Mouse (Mus musculus): ENCODE data around the gene Tmem270. TPM values are rescaled to one million over a fixed set of nuclear protein-coding genes. Genes with fewer than 3 reads are reported as not detected.

The Tmem270 gene
- polyA plus RNA-seq, 1 experiment from 2014 or later, result not detected

- H3K27me3 ChIP-seq (ENCODE audit: control insufficient read depth, insufficient read depth, low read length), result no peaks in the 10 kb centered on the region
- H3K4me3 ChIP-seq (ENCODE audit: low read depth, low read length), result no peak overlapping the region
Measured at GRCm38 (mm10) chr5:134918071-134918832, 11.7 kb upstream of the Tmem270 start.

DNA sequence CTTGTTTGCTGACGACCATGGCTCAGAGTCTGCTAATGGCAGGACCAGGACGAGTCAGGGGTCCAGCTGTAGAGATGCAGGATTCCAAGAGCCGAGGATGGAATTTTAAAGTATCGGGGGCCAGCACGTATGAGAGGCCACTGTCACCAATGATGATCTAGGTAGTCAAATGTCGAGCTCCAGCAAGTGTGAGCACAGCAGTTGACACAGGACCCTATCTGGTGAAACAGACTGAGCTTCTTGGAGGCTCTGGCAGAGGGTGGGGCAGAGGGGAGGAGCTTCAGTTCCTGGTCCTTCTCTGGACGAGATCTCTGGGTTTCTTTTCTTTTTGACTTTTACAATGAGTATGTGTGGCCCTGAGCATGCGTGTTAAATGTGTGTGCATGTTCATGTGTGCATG, 8.8 kb upstream of the Tmem270 start, which contains the start of gene Cldn13:
Cldn13 (minus strand) TSS at position 216 of the 400 bp plus-strand sequence.
- no peak for DNase-seq (ENCODE audit: low spot score)
- Histone ChIP-seq H3K27ac (ENCODE audit: low read depth, low read length) (no peak within 1 kb of the TSS), H3K9me3 (ENCODE audit: control insufficient read depth, low read length) (no peaks in the 10 kb centered on the region), H3K36me3 (ENCODE audit: control insufficient read depth, insufficient read depth, low read length) (no peaks in the 10 kb centered on the region), H3K27me3 (ENCODE audit: control insufficient read depth, insufficient read depth, low read length) (no peaks in the 10 kb centered on the region), H3K4me3 (ENCODE audit: low read depth, low read length) (0 out of 2 replicates have a peak within 1 kb of the TSS, but pooled peaks have one; percentile 2), H3K9ac (ENCODE audit: low read length) (no peak within 1 kb of the TSS), H3K4me2 (ENCODE audit: low read depth, low read length, severe bottlenecking) (no peak within 1 kb of the TSS), H3K4me1 (replicated peaks; ENCODE audit: control insufficient read depth, insufficient read depth, low read length) (no peaks in the 10 kb centered on the region)
- WGBS, result 85% methylated on average over 8 of the region's 8 CpGs
- ATAC-seq (replicated peaks; ENCODE audit: low FRiP score), result no peak

More at GRCm38 (mm10) chr5:134918071-134918832, 11.7 kb upstream of the Tmem270 start:
- no peak overlapping the region for H3K4me2 ChIP-seq (ENCODE audit: low read depth, low read length, severe bottlenecking)
- no peak overlapping the region for H3K9ac ChIP-seq (ENCODE audit: low read length)
- H3K27ac ChIP-seq (ENCODE audit: low read depth, low read length), result no peak overlapping the region
- no peaks in the 10 kb centered on the region for H3K9me3 ChIP-seq (ENCODE audit: control insufficient read depth, low read length)
- no peaks in the 10 kb centered on the region for H3K4me1 ChIP-seq (replicated peaks; ENCODE audit: control insufficient read depth, insufficient read depth, low read length)
- ATAC-seq (replicated peaks; ENCODE audit: low FRiP score), result no peak
- 51% methylated on average over 16 of the region's 16 CpGs for WGBS
- peak; percentile 74 for DNase-seq (ENCODE audit: low spot score)
- H3K36me3 ChIP-seq (ENCODE audit: control insufficient read depth, insufficient read depth, low read length), result no peaks in the 10 kb centered on the region

DNA sequence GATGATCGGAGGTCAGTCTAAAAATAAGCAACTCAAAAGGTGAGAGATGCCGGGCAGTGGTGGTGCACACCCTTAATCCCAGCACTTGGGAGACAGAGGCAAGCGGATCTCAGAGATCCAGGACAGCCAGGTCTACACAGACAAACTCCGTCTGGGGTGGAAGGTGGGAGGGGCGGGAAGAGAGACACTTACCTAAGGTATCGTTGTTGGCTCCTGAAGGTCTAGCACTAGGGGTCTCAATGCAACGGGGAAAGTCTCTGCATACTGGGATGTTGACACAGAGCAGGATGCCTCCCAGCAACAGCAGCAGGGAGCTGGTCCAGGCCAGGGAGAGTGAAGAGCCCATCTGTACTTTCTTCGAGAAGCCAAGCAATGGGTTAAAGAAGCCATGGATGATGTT, 8.0 kb upstream of the Tmem270 start:
- no peak overlapping the region for H3K9ac ChIP-seq (ENCODE audit: low read length)
- WGBS, result 81% methylated on average over 8 of the region's 8 CpGs
- DNase-seq (ENCODE audit: low spot score) (no peak), ATAC-seq (replicated peaks; ENCODE audit: low FRiP score) (no peak)
- no peaks in the 10 kb centered on the region for H3K9me3 ChIP-seq (ENCODE audit: control insufficient read depth, low read length)
- no peak overlapping the region for H3K27ac ChIP-seq (ENCODE audit: low read depth, low read length)
- no peak overlapping the region for H3K4me2 ChIP-seq (ENCODE audit: low read depth, low read length, severe bottlenecking)
- H3K36me3 ChIP-seq (ENCODE audit: control insufficient read depth, insufficient read depth, low read length), result no peaks in the 10 kb centered on the region
- H3K4me3 ChIP-seq (ENCODE audit: low read depth, low read length), result 0 out of 2 replicates have a peak overlapping the region, but pooled peaks have one; percentile 2
- no peaks in the 10 kb centered on the region for H3K27me3 ChIP-seq (ENCODE audit: control insufficient read depth, insufficient read depth, low read length)
- no peaks in the 10 kb centered on the region for H3K4me1 ChIP-seq (replicated peaks; ENCODE audit: control insufficient read depth, insufficient read depth, low read length)

- Histone ChIP-seq H3K27ac (ENCODE audit: low read depth, low read length) (no peak overlapping the region), H3K27me3 (ENCODE audit: control insufficient read depth, insufficient read depth, low read length) (no peaks in the 10 kb centered on the region), H3K4me1 (replicated peaks; ENCODE audit: control insufficient read depth, insufficient read depth, low read length) (no peaks in the 10 kb centered on the region), H3K36me3 (ENCODE audit: control insufficient read depth, insufficient read depth, low read length) (no peaks in the 10 kb centered on the region), H3K9me3 (ENCODE audit: control insufficient read depth, low read length) (no peaks in the 10 kb centered on the region), H3K4me3 (ENCODE audit: low read depth, low read length) (no peak overlapping the region), H3K9ac (ENCODE audit: low read length) (no peak overlapping the region), H3K4me2 (ENCODE audit: low read depth, low read length, severe bottlenecking) (no peak overlapping the region)
- DNase-seq (ENCODE audit: low spot score), result no peak
- 86% methylated on average over 4 of the region's 4 CpGs for WGBS
- ATAC-seq (replicated peaks; ENCODE audit: low FRiP score), result no peak
Measured at GRCm38 (mm10) chr5:134913753-134914152, 7.2 kb upstream of the Tmem270 start.

DNA sequence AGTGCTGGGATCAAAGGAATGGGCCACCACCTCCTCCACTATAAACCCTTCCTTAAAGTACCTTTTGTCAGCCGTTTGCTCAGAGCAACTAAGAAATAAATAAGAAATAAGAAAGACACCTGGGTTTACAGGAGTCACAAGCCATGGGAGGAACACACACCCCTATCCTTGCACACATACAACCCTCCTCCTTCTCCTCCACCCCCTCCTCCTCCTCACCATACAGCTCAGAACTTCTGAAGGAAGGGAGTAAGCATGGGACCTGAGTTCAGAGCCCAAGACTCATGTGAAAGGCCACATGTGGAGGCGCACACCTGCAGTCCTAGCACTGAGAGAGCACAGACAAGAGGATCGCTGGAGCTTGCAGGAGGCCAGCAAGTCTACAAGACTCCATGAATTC, 6.8 kb upstream of the Tmem270 start:
- ATAC-seq (replicated peaks; ENCODE audit: low FRiP score) (no peak), DNase-seq (ENCODE audit: low spot score) (no peak)
- Histone ChIP-seq H3K4me1 (replicated peaks; ENCODE audit: control insufficient read depth, insufficient read depth, low read length) (no peaks in the 10 kb centered on the region), H3K27me3 (ENCODE audit: control insufficient read depth, insufficient read depth, low read length) (no peaks in the 10 kb centered on the region), H3K27ac (ENCODE audit: low read depth, low read length) (no peak overlapping the region), H3K9ac (ENCODE audit: low read length) (no peak overlapping the region), H3K4me2 (ENCODE audit: low read depth, low read length, severe bottlenecking) (no peak overlapping the region), H3K9me3 (ENCODE audit: control insufficient read depth, low read length) (no peaks in the 10 kb centered on the region), H3K4me3 (ENCODE audit: low read depth, low read length) (no peak overlapping the region), H3K36me3 (ENCODE audit: control insufficient read depth, insufficient read depth, low read length) (no peaks in the 10 kb centered on the region)
- WGBS, result 79% methylated on average over 3 of the region's 3 CpGs

- no peak for DNase-seq (ENCODE audit: low spot score)
Measured at GRCm38 (mm10) chr5:134911901-134912300, 5.4 kb upstream of the Tmem270 start.

DNA sequence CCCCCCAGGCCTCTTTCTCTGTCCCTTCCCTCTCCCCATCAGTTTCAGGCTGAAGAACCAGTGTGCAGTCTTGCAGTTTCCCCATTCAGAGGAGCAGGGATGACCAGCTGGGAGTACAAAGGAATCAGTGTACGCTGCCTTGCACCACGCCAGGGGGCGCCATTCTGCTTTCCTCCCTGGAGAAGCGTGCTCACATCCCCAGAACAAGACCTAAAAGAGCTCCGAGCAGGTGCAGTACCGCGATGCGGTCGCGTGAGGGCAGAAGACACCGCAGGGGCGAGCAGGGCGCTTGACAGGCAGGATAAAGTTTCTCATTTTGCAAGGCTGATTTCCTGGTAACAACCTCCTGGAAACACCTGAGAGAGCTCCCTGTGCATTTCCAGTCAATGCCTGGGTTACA, 602 bp upstream of the Tmem270 start:
- no peak overlapping the region for H3K9ac ChIP-seq (ENCODE audit: low read length)
- no peak overlapping the region for H3K4me3 ChIP-seq (ENCODE audit: low read depth, low read length)
- no peaks in the 10 kb centered on the region for H3K36me3 ChIP-seq (ENCODE audit: control insufficient read depth, insufficient read depth, low read length)
- peak; percentile 79 for ATAC-seq (replicated peaks; ENCODE audit: low FRiP score)
- no peak overlapping the region for H3K4me2 ChIP-seq (ENCODE audit: low read depth, low read length, severe bottlenecking)
- DNase-seq (ENCODE audit: low spot score), result peak; percentile 97
- H3K27me3 ChIP-seq (ENCODE audit: control insufficient read depth, insufficient read depth, low read length), result no peaks in the 10 kb centered on the region
- 0% methylated on average over 13 of the region's 13 CpGs for WGBS
- no peak overlapping the region for H3K27ac ChIP-seq (ENCODE audit: low read depth, low read length)
- H3K9me3 ChIP-seq (ENCODE audit: control insufficient read depth, low read length), result no peaks in the 10 kb centered on the region
- H3K4me1 ChIP-seq (replicated peaks; ENCODE audit: control insufficient read depth, insufficient read depth, low read length), result no peaks in the 10 kb centered on the region

More at GRCm38 (mm10) chr5:134911901-134912300, 5.4 kb upstream of the Tmem270 start:
- Histone ChIP-seq H3K4me1 (replicated peaks; ENCODE audit: control insufficient read depth, insufficient read depth, low read length) (no peaks in the 10 kb centered on the region), H3K27me3 (ENCODE audit: control insufficient read depth, insufficient read depth, low read length) (no peaks in the 10 kb centered on the region), H3K36me3 (ENCODE audit: control insufficient read depth, insufficient read depth, low read length) (no peaks in the 10 kb centered on the region), H3K4me2 (ENCODE audit: low read depth, low read length, severe bottlenecking) (no peak overlapping the region), H3K9ac (ENCODE audit: low read length) (no peak overlapping the region), H3K27ac (ENCODE audit: low read depth, low read length) (no peak overlapping the region), H3K9me3 (ENCODE audit: control insufficient read depth, low read length) (no peaks in the 10 kb centered on the region), H3K4me3 (ENCODE audit: low read depth, low read length) (no peak overlapping the region)
- no peak for ATAC-seq (replicated peaks; ENCODE audit: low FRiP score)
- WGBS, result 87% methylated on average over 2 of the region's 2 CpGs

DNA sequence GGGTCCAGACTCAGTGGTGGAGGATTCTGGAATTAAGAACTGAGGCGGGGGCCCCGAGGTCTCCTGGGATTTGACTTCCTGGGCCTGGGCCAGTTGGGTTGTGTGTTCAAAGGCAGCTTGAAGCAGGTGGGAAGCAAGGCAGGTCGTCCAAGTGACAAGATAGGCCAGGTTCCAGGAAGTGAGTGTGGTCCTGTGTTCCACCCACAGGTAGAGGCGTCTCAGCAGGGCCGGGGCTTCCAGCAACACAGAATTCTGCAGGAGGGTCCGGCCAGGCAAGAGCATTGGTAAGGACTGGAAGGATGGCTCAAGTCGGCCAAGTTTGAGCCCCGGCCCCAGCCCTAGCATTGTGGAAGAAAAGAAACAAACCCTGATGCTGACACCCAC, 4.9 kb downstream of the Tmem270 start:
- Histone ChIP-seq H3K9ac (ENCODE audit: low read length) (no peak overlapping the region), H3K27me3 (ENCODE audit: control insufficient read depth, insufficient read depth, low read length) (no peaks in the 10 kb centered on the region), H3K4me2 (ENCODE audit: low read depth, low read length, severe bottlenecking) (no peak overlapping the region), H3K4me1 (replicated peaks; ENCODE audit: control insufficient read depth, insufficient read depth, low read length) (no peaks in the 10 kb centered on the region), H3K36me3 (ENCODE audit: control insufficient read depth, insufficient read depth, low read length) (no peaks in the 10 kb centered on the region), H3K9me3 (ENCODE audit: control insufficient read depth, low read length) (no peaks in the 10 kb centered on the region), H3K4me3 (ENCODE audit: low read depth, low read length) (no peak overlapping the region), H3K27ac (ENCODE audit: low read depth, low read length) (no peak overlapping the region)
- WGBS, result 68% methylated on average over 8 of the region's 8 CpGs
- DNase-seq (ENCODE audit: low spot score), result no peak
- ATAC-seq (replicated peaks; ENCODE audit: low FRiP score), result no peak

All from forebrain, embryonic 11.5 days (tissue).